Mouse (Mus musculus) brain, embryonic 14.5 days (tissue): ENCODE data around the gene Polr2f.

Experiments
- CTCF ChIP-seq: fragments of 200-500 bp; IDR thresholded peaks from 2 replicates; pipeline ENCODE4 v1.5.1; 2012; ENCODE audit warnings: inconsistent platforms, mild to moderate bottlenecking, moderate library complexity, borderline replicate concordance; ENCODE audit not compliant: insufficient read depth, insufficient read length; ENCODE audit errors: extremely low read depth
- POLR2A ChIP-seq: fragments of 200-500 bp; IDR thresholded peaks from 2 replicates; pipeline ENCODE4 v1.6.1; 2012; ENCODE audit warnings: mild to moderate bottlenecking, inconsistent platforms, borderline replicate concordance; ENCODE audit not compliant: poor library complexity, insufficient read depth, insufficient read length, severe bottlenecking; ENCODE audit errors: extremely low read depth

DNA sequence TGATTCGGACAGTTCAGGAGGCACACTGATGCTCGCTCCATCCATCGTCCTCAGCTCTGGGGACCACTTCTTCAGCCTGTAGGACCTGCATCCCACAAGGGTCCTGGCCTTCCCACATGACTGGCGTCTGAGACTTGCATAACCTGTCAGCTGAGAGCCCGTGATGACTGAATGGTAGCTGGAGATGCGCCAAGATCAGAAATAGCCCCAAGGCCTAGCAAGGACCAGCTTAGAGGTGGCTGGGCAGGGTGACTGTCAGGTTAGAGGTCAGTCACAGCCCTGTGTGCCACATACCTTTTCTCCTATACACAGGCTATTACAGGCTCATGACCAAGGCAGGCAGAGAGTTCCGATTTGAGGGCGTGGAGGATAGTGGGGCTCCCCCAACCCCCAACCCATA is 54.7 kb downstream of the Polr2f start:
- TF ChIP-seq CTCF (no peak), POLR2A (no peak)
